Mouse (Mus musculus) midbrain, embryonic 10.5 days (tissue): ENCODE data around the gene Nrap. TPM values are rescaled to one million over a fixed set of nuclear protein-coding genes. Genes with fewer than 3 reads are reported as not detected.
A peak's percentile ranks its signal among the peaks of the same experiment; 100 is the strongest.
"Not testable (repeated sequence)": the region's sequence is repeated elsewhere in the genome, so short reads cannot be mapped to it uniquely, and the experiment has no call there.

Source experiments
- DNase-seq: peaks from one replicate; pipeline ENCODE4 v3.0.0-alpha.2; 2017; ENCODE audit warnings: low spot score
- H3K27ac ChIP-seq: fragments of 300-500 bp; sonication (generic); replicated peaks from 2 replicates; pipeline ENCODE4 v1.5.1; 2016; ENCODE audit warnings: mild to moderate bottlenecking
- H3K27me3 ChIP-seq: fragments of 300-500 bp; sonication (generic); 2 replicates; pipeline ENCODE4 v1.6.1; 2016; ENCODE audit warnings: low read depth, mild to moderate bottlenecking; ENCODE audit not compliant: poor library complexity, severe bottlenecking
- H3K36me3 ChIP-seq: fragments of 300-500 bp; sonication (generic); 2 replicates; pipeline ENCODE4 v1.6.1; 2016; ENCODE audit warnings: mild to moderate bottlenecking, moderate library complexity
- H3K4me1 ChIP-seq: fragments of 300-500 bp; sonication (generic); 2 replicates; pipeline ENCODE4 v1.6.1; 2016
- H3K4me3 ChIP-seq: fragments of 300-500 bp; sonication (generic); 2 replicates; pipeline ENCODE4 v1.5.1; 2016; ENCODE audit warnings: mild to moderate bottlenecking, moderate library complexity
- H3K9me3 ChIP-seq: fragments of 300-500 bp; sonication (generic); replicated peaks from 2 replicates; pipeline ENCODE4 v1.6.1; 2016; ENCODE audit warnings: mild to moderate bottlenecking
- WGBS: fragments of 180-500 bp; shearing (Covaris S2); methylation state at CpG from one replicate; pipeline ENCODE4 v1.1.7; 2016; 5-methylcytosine and 5-hydroxymethylcytosine counted together
- polyA plus RNA-seq: library from polyadenylated mRNA; unstranded; fragments of >200 nt; fragmentation: Nextera tagmentation; extraction: Ambion mirVana; gene quantifications from 2 replicates; pipeline ENCODE4 v1.2.1, GENCODE M21; 2016

Nrap gene
- polyA plus RNA-seq, 1 experiment from 2014 or later: 0.06 TPM

DNA sequence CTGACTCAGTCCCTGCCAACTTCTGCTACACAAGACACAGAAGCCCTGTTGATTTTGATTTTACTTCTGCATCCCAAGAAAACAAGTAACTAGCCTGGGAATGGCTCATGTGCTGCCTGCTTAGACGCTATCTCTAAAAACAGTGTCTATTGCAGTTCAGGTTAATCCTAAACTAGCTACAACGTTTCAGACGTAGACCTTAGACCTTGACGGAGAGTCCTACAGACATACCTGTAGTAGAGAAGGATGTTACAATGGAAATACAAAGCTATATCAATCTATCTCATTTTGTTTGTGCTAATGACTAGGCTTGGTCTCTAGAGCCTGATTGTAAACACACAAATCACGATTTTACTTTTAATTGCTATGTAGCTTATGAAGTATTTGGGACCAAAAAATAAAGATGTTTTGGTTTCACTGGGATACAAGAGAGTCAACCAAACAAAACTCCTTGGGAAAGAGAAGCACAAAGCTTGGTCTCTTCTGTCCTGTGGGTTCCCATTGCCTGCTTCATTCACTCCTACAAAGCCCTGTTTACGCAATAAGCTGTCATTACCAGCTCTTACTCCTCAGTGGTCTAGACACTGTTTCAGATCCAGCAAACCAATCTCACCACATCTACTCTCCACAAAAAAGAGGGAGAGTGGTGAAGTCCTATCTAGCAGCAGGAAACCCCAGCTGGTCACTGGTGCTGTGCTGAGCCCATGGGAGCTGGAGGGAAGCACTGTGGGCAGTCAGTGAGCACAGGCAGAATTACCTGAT is 19.3 kb downstream of the Nrap start:
- H3K27me3 ChIP-seq: no peaks in the 10 kb centered on the region
- no peak overlapping the region for H3K4me3 ChIP-seq
- no peaks in the 10 kb centered on the region for H3K9me3 ChIP-seq
- 0 out of 2 replicates have a peak, but pooled peaks cover 5% of the 10 kb centered on the region for H3K4me1 ChIP-seq
- H3K27ac ChIP-seq: no peak overlapping the region
- H3K36me3 ChIP-seq: no peaks in the 10 kb centered on the region
- 92% methylated on average over 6 of the region's 6 CpGs for WGBS
- DNase-seq: no peak

DNA sequence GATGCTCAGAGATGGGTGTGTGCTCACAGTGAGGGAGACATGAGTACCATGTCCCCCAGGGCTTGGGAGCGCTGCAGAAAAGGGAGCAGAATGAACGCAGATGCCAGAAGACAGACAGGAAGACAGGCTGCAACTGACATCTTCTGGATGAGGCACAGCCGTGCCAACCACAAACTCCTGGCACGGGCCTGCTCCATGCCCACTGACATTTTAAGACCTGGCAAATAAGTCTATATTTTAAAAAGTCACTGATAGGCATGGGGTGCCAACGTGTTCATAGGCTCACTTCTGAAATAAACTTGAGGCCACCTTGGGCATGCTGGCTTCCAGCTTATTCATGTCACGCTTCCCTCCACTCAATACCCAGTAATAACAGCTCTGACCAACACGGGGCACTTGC is 20.9 kb downstream of the Nrap start:
- Histone ChIP-seq H3K4me3 (no peak overlapping the region), H3K27me3 (no peaks in the 10 kb centered on the region), H3K27ac (no peak overlapping the region), H3K9me3 (no peaks in the 10 kb centered on the region), H3K36me3 (no peaks in the 10 kb centered on the region), H3K4me1 (0 out of 2 replicates have a peak, but pooled peaks cover 5% of the 10 kb centered on the region)
- WGBS: 91% methylated on average over 7 of the region's 7 CpGs
- DNase-seq: no peak

DNA sequence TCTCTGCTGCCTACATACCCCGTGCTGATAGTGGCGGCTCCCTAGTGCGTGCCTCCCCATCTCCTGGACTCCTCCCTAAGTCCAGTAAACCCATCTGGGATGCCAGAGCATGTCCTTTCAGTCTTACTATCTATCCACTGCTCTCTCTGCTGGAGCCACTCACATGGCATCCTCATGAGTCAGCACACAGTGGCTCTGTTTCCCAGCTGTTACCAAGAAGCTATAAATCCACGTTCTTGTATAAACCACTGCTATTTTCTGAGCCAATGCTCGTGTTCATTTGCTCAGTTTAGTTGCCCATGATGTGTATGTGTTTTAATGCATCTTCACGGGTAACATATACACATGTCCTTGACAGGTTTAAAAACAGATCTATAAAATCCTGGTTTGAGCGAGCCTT is 22.1 kb downstream of the Nrap start:
- no peak for DNase-seq
- Histone ChIP-seq H3K4me1 (0 out of 2 replicates have a peak, but pooled peaks cover 5% of the 10 kb centered on the region), H3K36me3 (no peaks in the 10 kb centered on the region), H3K4me3 (no peak overlapping the region), H3K27ac (no peak overlapping the region), H3K9me3 (no peaks in the 10 kb centered on the region), H3K27me3 (no peaks in the 10 kb centered on the region)
- WGBS: 87% methylated on average over 7 of the region's 7 CpGs

DNA sequence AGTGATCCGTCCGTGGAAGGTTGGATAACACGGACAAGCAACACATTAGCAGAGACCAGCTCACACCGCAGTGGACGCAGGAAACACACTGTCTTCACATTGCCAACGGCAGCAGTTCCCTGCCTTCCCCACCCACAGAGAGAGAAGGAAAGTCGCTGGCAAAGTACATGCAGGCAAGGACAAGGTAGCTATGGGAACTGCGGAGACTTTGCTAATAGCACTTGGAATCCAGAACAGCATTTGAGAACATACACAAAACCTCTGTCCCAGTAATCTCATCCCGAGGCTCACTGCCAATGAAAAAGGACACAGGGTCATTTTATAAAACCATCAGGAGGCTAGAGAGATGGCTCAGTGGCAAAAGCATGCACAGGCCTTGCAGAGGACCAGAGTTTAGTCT is 23.2 kb downstream of the Nrap start:
- WGBS: 84% methylated on average over 9 of the region's 9 CpGs
- no peaks in the 10 kb centered on the region for H3K36me3 ChIP-seq
- DNase-seq: no peak
- no peak overlapping the region for H3K4me3 ChIP-seq
- H3K4me1 ChIP-seq: 0 out of 2 replicates have a peak, but pooled peaks cover 5% of the 10 kb centered on the region
- H3K27me3 ChIP-seq: no peaks in the 10 kb centered on the region
- no peaks in the 10 kb centered on the region for H3K9me3 ChIP-seq
- no peak overlapping the region for H3K27ac ChIP-seq

DNA sequence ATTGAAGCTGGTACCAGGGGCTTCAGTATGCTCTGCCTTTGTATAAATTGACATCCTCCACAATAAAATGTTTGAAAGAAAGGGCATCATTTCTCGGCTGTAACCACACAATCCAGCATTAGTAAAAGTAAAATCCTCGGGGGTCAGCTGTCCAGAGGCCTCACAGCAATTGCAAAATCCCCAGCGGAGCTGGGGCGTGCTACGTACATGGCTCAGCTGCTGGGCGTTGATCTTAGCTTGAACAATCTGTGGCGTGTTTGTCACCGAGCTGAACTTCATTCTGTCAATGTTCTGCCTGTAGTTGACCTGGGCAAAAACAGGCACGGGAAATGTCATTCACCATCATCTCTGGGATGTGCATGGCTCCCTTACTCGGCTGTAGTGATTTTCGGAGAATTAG is 23.7 kb downstream of the Nrap start:
- Histone ChIP-seq H3K27me3 (no peaks in the 10 kb centered on the region), H3K9me3 (no peaks in the 10 kb centered on the region), H3K4me3 (no peak overlapping the region), H3K27ac (no peak overlapping the region), H3K4me1 (0 out of 2 replicates have a peak, but pooled peaks cover 5% of the 10 kb centered on the region), H3K36me3 (no peaks in the 10 kb centered on the region)
- WGBS: 88% methylated on average over 11 of the region's 11 CpGs
- no peak for DNase-seq

DNA sequence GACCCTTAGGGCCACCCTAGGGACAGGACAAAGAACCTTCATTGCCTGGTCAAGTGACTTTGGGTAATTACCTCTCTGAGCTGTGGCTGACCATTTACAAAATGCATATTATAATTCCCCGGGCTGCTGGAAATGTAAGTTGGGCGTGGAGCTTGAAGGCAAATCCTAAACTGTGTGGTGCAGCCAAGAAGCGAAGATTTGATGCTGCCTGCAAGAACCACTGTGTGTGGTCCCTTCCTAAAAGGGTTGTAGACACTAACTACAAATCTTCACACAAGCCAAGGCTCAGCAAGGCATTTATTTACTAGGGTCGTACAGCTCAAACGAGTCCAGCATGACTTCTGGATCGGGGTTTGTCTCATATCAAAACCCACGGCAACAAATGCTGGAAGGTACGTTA is 25.3 kb downstream of the Nrap start:
- no peaks in the 10 kb centered on the region for H3K36me3 ChIP-seq
- no peak overlapping the region for H3K4me3 ChIP-seq
- 92% methylated on average over 8 of the region's 8 CpGs for WGBS
- DNase-seq: no peak
- no peak overlapping the region for H3K27ac ChIP-seq
- no peaks in the 10 kb centered on the region for H3K27me3 ChIP-seq
- 0 out of 2 replicates have a peak, but pooled peaks cover 5% of the 10 kb centered on the region for H3K4me1 ChIP-seq
- H3K9me3 ChIP-seq: no peaks in the 10 kb centered on the region

DNA sequence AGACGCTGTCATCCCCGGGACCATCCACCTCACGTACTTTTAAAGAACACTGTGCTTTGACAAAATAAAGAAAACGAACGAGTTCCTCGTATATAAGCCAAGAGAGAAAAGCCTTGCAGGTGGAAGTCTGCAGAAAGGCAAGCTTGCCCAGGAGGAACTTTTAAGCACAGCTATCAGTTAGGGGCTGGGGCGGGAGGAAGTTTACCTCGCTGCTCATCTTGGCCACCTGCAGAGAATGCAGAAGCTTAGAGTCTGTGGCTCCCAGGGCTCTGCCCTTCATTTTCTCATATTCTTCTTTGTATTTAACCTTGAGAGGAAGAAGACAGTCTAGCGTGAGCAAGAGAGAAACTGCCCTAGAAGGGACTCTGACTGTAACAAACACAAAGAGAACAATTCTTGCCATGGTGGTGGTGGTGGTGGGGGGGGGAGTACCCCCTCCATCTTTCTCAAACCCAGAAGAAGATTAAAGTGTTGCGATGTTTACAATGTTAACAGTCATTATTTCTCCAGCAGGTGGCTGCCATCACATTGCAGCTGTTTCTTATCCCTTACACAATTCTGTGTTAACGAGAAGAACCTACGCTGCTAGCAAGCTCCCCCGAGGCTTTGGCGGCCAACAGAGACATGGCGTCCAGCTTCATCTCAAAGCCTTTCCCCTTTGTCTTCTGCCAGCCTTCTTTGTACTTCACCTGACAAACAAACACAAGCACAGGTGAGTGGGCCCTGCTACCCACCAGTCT is 25.9 kb downstream of the Nrap start:
- 78% methylated on average over 15 of the region's 15 CpGs for WGBS
- Histone ChIP-seq H3K27me3 (no peaks in the 10 kb centered on the region), H3K4me1 (0 out of 2 replicates have a peak, but pooled peaks cover 5% of the 10 kb centered on the region), H3K27ac (no peak overlapping the region), H3K36me3 (no peaks in the 10 kb centered on the region), H3K9me3 (no peaks in the 10 kb centered on the region), H3K4me3 (no peak overlapping the region)
- DNase-seq: no peak

DNA sequence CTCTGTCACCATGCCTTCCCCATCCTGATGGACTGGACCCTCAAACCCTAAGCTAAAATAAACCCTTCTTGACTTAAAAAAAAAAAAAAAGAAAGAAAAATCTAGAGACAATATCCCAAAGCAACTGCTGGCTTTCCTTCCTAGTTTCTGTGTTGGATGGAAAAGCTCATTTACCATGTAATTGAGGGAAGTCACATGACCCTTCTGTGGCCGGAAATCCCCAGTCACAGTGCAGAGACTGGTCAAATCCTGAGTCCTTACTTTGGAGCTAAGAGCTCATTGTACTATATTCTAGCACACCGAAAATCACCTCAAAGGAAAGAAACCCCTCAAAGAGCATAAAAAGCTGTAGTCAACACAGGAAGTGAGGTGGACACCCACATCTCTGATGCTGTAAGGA is 30.9 kb downstream of the Nrap start:
- H3K4me1 ChIP-seq: no peaks in the 10 kb centered on the region
- H3K27me3 ChIP-seq: no peaks in the 10 kb centered on the region
- 83% methylated on average over 2 of the region's 2 CpGs for WGBS
- no peaks in the 10 kb centered on the region for H3K36me3 ChIP-seq
- no peak overlapping the region for H3K27ac ChIP-seq
- H3K9me3 ChIP-seq: no peaks in the 10 kb centered on the region
- H3K4me3 ChIP-seq: no peak overlapping the region
- DNase-seq: no peak

DNA sequence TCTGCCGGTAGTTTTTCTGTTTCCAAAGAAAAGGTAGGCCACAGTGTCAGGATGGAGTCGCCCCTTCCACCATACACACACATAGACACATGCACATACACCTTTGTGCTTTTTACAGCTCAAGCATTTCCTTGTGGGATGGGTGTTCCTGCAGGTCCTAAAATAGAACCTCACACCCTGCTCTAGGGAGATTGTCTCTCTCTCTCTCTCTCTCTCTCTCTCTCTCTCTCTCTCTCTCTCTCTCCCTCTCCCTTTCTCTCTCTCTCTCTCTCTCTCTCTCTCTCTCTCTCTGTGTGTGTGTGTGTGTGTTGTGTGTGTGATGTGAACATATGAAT is 32.5 kb downstream of the Nrap start:
- not testable (repeated sequence) for H3K27ac ChIP-seq, H3K9me3 ChIP-seq, H3K4me3 ChIP-seq, H3K4me1 ChIP-seq, H3K27me3 ChIP-seq, H3K36me3 ChIP-seq, DNase-seq
- 85% methylated on average over 2 of the region's 2 CpGs for WGBS

DNA sequence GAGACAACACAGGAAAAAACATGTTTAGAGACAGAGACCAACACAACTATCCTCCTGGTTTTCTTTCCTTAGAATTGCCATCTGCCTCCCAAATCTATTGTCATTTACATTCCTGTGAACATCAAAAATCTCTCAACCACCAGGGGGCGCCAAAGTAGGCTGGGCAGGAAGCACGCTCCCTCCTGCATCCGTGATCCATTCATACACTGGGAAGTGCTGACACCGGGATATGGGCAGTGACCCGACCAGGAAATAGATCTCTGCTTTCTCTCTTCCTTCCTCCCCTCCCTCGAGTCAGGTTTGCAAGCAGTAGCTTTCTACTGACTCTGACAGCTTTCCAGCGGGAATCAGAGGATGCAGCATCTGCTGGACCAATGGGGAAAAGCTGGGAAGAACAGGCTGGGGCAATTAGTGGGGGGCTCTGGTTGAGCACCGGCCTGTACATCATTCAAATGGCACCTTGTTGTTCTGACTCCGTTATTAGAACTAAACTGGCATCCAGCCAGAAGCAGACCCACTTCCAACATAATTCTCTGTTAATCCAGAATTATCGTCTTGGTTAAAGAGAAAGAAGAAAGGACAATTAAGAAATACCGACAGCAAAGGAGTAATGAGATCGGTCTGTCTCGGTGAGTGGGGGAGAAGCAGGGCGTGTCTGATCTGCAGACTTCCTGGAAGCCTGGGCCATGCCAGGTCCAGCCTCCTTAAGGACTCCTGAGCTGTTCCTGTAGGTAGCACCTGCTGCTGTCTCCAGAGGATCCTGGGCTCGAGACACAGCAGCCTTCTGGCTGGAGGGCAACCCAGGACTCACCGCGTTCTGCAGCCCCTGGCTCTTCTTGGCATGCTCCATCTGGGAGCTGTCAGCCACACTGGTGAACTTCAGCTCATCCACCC is 33.1 kb downstream of the Nrap start:
- Histone ChIP-seq H3K4me1 (no peaks in the 10 kb centered on the region), H3K27me3 (no peaks in the 10 kb centered on the region), H3K9me3 (peaks cover 3% of the 10 kb centered on the region; the same call in 1 of the 2 replicates), H3K36me3 (no peaks in the 10 kb centered on the region), H3K4me3 (no peak overlapping the region), H3K27ac (no peak overlapping the region)
- WGBS: 47% methylated on average over 17 of the region's 17 CpGs
- DNase-seq: peak; percentile 67

DNA sequence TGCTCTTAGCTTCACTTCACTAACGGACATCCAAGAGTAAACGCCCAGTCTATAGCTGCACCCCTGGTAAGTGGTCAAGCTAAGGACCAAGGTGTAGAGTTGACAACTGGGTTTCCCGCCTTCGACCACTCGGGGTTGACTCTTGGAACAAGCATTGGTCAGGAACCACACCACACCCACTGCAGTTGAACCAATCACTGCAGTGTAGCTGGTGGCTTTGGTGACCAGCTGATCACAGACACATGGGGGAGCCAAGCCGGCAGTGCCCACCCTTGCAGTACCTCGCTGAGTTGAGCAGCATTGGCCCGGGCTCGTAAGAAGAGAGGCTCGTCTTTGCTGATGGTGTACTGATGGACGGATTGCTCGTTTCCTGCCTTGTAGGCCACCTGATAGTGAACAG is 34.6 kb downstream of the Nrap start:
- no peaks in the 10 kb centered on the region for H3K36me3 ChIP-seq
- no peak overlapping the region for H3K27ac ChIP-seq
- DNase-seq: no peak
- WGBS: 86% methylated on average over 12 of the region's 12 CpGs
- H3K27me3 ChIP-seq: no peaks in the 10 kb centered on the region
- peaks cover 3% of the 10 kb centered on the region; the same call in 1 of the 2 replicates for H3K4me1 ChIP-seq
- no peak overlapping the region for H3K4me3 ChIP-seq
- H3K9me3 ChIP-seq: peaks cover 3% of the 10 kb centered on the region; the same call in 1 of the 2 replicates

DNA sequence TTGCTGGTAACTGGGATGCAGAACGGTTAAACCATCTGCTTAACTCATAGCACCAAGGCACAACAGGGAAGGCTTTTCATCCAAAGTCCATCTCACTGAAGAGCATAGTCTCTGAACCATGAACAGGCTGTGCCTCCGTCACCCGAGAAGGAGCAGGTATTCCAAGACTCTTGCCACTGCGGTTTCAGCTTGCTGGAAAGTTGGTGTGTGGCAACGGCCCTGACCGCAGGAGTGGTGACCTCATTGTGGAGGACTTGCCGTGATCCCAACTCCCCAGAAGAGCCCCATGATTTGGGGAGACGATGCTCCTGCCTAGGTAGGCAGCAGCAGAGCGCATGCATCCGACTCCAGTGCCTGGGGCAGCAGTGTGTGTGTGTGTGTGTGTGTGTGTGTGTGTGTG is 36.1 kb downstream of the Nrap start:
- Histone ChIP-seq H3K27ac (no peak overlapping the region), H3K27me3 (no peaks in the 10 kb centered on the region), H3K9me3 (peaks cover 3% of the 10 kb centered on the region; the same call in 1 of the 2 replicates), H3K4me3 (no peak overlapping the region), H3K4me1 (peaks cover 5% of the 10 kb centered on the region; the same call in 1 of the 2 replicates), H3K36me3 (no peaks in the 10 kb centered on the region)
- DNase-seq: no peak
- WGBS: 89% methylated on average over 10 of the region's 10 CpGs
